Mouse (Mus musculus) forelimb bud, embryonic 11.5 days (tissue): ENCODE data around the gene 2810459M11Rik.

Experiments used
- DNase-seq: peaks from one replicate; pipeline ENCODE4 v3.0.0-alpha.2; 2012; ENCODE audit warnings: low read depth, low spot score

The 2810459M11Rik gene

DNA sequence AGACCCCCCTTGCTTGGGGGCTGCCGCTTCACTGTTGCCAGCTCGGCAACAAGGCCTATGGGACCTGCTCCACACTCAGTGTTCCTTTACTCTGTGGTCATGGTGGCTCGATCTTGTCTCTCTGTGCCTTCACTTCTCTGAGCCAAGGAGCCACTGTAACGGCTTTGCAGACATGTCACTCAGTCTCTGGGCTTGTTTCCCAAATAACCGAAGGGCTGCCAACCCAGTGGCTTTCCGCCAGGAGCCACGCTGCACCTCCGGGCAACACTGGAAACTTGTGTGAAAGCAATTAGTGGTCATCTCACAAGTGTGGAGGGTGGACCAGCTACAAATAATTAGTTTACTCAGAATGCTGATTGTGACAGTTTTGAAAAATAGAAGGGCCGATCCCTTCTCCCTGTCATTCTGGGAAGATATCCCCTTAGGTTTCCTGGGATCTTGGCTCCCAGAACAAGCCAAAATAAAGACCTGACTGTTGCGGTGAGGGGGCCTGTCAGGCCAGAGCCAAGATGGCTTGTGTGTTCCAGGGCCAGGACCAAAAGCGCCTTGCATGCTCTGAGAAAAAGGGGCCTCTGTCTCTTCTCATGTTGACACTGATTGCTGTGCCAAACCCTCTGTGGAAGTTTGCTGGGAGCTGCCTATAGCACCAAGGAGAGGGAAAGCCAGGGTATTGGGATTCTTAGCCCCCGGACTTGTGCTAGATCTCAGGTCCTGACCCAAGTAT, 7.7 kb downstream of the 2810459M11Rik start:
- DNase-seq = no peak

DNA sequence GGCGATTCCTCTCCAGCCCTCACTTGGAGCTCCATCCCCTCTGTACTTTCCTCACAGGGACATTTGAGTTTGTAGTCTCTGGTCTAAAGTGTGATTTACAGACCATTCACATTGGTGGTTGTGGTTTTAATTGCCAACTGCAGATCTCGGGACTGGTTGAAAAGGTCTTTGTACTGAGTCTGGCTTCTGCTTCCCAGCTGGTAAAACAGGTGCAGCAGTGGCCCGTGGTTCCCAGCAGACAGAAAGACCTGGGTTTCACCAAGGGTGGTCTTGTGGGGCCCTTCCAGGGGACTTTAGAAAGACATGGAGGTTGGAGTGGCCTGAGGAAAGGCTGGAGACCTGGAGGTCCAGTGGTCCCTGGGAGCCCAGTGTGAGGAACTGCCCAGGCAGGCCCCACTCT, 9.3 kb downstream of the 2810459M11Rik start:
- DNase-seq = no peak

DNA sequence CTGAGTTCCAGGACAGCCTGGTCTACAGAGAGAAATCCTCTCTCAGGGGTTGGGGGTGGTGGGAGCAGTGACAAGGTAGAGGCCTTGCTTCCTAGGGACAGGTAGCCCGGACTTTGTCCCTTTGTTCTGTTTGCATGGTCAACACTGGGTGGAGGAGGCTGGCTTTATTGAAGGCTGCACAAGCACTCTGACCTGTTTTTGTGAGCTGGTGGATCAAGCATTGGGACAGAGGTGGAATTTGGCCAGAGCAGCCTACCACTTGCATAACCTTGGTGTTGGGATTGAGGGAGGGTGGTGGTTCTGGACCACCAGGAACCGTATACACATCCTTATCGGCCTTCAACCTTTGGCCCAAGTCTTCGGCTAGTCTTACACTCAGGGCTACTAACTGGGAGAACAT, 10.6 kb downstream of the 2810459M11Rik start:
- DNase-seq = no peak

DNA sequence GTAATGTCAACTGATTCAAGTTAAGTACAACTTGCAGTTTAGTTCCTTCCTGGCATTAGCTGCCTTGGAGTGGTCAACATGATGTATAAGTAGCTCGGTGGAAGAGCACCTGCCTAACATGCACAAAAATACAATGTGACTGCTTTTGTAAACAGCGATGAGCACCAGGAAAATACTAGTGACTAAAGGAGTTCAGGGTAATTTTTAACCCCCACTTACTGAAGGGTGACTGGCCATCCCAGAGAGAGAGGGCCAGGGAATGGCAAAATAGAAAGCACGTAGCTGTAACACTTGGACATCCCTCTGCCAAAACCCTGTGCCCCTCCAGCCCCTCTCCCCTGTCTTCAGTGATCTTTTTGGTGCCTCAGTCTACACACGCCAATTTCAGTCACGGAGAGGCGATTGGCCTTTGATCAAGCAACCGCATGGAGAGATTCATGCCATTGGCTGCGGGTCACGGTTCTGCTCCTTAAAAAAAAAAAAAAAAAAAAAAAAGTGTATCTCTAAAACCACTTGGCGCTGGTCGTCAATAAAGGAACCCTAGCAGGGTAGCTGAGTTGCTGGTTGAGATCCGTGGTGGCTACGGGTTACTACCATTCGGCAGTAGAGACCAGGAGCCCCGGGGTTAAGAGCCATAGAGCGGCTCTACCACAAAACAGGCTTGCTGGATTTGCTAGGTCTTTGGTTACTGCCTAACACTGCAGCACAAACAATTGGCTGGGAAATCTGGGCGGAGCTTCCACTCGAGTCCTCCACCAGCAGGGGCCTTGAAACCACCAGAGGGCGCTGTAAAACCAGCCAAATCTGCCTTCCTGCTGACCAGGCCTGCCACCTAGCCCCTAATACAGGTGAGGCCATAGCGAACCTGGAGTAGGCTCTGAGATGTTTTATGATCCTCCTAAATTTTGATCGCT, 13.4 kb downstream of the 2810459M11Rik start:
- DNase-seq = peak; percentile 95

DNA sequence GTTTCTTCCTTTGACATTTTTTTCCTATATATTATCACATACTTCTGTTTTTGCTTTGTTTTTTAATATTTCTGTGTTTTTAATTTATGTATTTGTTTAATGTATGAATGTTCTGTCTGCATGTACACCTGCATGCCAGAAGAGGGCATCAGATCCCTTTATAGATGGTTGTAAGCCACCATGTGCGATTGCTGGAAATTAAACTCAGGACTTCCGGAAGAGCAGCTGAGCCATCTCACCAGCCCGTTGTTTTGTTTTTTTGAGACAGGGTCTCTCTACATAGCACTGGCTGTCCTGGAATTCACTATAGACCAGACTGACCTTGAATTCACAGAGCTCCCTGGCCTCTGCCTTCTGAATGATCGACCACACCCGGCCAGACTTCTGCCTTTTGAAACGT, 16.9 kb downstream of the 2810459M11Rik start:
- no peak for DNase-seq

DNA sequence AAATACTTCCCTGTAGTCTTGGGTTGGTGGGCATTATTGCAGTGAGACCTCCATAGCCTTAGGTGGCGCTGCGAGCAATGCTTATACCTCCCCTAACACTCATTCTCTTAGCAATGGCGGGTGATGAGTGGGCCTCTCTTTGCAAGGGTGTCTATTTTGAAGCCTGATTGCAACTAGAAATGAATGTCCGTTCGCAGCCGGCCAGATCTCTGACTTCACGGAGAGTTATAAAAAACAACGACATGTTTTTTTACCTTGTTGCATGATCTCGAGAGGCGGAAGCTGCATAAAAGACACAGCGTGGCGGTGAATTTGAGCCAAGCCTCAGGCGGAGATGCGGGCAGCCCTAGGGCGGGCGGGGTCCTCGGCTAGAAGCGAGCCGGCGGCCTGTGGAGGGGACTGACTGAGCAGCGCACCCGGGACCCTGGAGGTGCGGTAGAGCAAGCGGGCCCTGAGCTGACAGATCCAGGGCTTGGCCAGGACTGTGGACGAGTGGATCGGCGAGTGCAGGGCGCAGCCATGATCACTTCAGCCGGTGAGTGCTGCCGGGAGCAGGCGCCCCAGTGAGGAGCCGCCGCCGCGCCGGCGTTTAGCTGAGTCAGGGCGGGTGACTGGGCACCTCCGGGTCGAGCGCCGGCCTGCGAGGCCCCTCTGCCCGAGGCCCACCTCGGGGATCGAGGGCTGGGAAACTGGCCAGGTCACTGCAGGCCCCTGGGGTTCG, 18.8 kb downstream of the 2810459M11Rik start, which contains the start of gene Psmd1:
Psmd1 (plus strand) TSS at position 117 of the 721 bp plus-strand sequence.
- peak; percentile 93 for DNase-seq

DNA sequence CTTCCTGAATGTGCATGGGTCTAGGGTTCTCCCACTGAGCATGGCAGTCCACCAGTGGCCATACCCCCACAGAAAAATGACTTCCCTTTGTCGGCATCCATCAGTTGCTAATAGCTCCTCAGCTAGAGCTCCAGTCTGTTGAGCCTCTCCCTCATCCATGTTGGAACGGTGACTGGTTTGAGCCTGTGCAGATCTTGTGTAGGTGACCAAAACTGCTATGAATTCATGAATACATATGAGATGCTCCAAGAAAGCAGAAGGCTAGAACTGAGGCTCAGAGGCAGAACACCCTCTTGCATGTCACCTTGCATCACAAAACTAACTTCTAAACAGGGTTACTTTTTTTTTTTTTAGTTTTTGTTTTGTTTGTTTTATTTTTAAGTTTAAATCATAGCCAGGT, 30.9 kb downstream of the 2810459M11Rik start:
- DNase-seq = no peak

DNA sequence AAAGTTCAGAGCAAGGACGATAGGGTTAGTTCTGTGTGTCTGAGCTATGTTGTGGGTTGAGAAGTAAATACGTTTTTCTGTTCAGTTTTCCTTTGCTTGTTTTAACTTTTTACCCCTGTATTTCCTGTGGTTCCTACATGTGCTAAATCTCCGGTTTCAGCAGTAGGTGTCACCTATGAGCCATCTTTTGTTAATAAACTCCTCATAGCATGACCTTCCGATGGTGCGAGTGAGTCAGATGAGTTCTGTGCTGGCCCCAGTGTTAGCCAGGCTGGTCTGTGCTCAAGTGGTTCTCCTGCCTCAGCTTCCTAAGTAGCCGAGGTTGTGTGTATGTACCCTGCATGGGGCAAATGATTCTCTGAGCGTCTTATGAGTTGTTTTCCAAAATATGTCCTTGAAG, 48.8 kb downstream of the 2810459M11Rik start:
- DNase-seq = no peak

DNA sequence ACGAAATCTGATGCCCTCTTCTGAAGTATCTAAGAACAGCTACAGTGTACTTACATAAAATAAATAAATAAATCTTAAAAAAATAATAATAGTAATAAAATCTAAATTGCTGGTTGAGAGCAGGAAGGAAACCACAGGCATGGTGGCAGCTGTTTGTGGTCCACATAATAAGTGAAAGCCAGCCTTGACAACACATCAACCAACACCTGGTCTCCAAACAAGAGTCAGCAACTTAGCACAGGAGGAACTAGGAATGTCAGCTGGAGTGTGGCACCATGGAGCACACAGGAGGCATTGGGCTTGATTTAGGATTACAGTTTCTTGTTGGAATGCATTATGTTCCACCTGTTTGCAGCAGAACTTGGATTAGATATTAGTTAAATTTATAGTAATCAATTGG, 59.4 kb downstream of the 2810459M11Rik start:
- peak; percentile 7 for DNase-seq
